Mouse (Mus musculus) cerebellum, postnatal 36 days (tissue): Measurements from ENCODE around the gene Apol9b.
"Not testable (repeated sequence)": the region's sequence is repeated elsewhere in the genome, so short reads cannot be mapped to it uniquely, and the experiment has no call there.

Experiments
- DNase-seq, 2 experiments: peaks; one replicate each; pipeline ENCODE4 v3.0.0; 2021 to 2022; ENCODE audit warnings: mixed read lengths in 2 of 2

Apol9b gene

GRCm38 (mm10) chr15:77728739-77729138 lies at the start of gene Apol9b:
Gene Apol9b, plus strand, starts transcription at chr15:77729039.
- not testable (repeated sequence) for DNase-seq

GRCm38 (mm10) chr15:77683944-77684343 lies 44.9 kb upstream of the Apol9b start:
- DNase-seq, result peak; percentile 22 to 23

GRCm38 (mm10) chr15:77691532-77692311 lies 37.1 kb upstream of the Apol9b start:
- not testable (repeated sequence) for DNase-seq

GRCm38 (mm10) chr15:77694687-77695295 lies 34.0 kb upstream of the Apol9b start:
- peak in 1 of 2 experiments; percentile 1 for DNase-seq

- DNase-seq, result not testable (repeated sequence)
Measured at GRCm38 (mm10) chr15:77698656-77699055, 30.2 kb upstream of the Apol9b start, which contains the start of gene Apol7e. Gene Apol7e, plus strand, starts transcription at chr15:77698857.

- not testable (repeated sequence) for DNase-seq
Measured at GRCm38 (mm10) chr15:77705306-77705705, 23.5 kb upstream of the Apol9b start.

GRCm38 (mm10) chr15:77708936-77709335 lies 19.9 kb upstream of the Apol9b start:
- not testable (repeated sequence) for DNase-seq

GRCm38 (mm10) chr15:77718240-77718639 lies 10.6 kb upstream of the Apol9b start:
- DNase-seq, result not testable (repeated sequence)

- not testable (repeated sequence) for DNase-seq
Measured at GRCm38 (mm10) chr15:77721509-77721908, 7.3 kb upstream of the Apol9b start.

GRCm38 (mm10) chr15:77724208-77724911 lies 4.5 kb upstream of the Apol9b start:
- DNase-seq, result not testable (repeated sequence)

GRCm38 (mm10) chr15:77725393-77726020 lies 3.3 kb upstream of the Apol9b start:
- DNase-seq, result not testable (repeated sequence)

- DNase-seq, result peak; percentile 11 to 16
Measured at GRCm38 (mm10) chr15:77727139-77727538, 1.7 kb upstream of the Apol9b start.

GRCm38 (mm10) chr15:77727745-77728144 lies 1.1 kb upstream of the Apol9b start:
- DNase-seq, result not testable (repeated sequence)

- no peak for DNase-seq
Measured at GRCm38 (mm10) chr15:77731605-77732004, 2.8 kb downstream of the Apol9b start.

GRCm38 (mm10) chr15:77732851-77733250 lies 4.0 kb downstream of the Apol9b start:
- DNase-seq, result not testable (repeated sequence)

- peak; percentile 18 to 44 for DNase-seq
Measured at GRCm38 (mm10) chr15:77733380-77733779, 4.5 kb downstream of the Apol9b start.

- DNase-seq, result not testable (repeated sequence)
Measured at GRCm38 (mm10) chr15:77733903-77734302, 5.1 kb downstream of the Apol9b start.

GRCm38 (mm10) chr15:77740511-77741297 lies 11.9 kb downstream of the Apol9b start:
- DNase-seq, result no peak

- DNase-seq, result not testable (repeated sequence)
Measured at GRCm38 (mm10) chr15:77741556-77741955, 12.7 kb downstream of the Apol9b start.

- DNase-seq, result no peak
Measured at GRCm38 (mm10) chr15:77744632-77745031, 15.8 kb downstream of the Apol9b start.

- no peak for DNase-seq
Measured at GRCm38 (mm10) chr15:77745081-77745480, 16.2 kb downstream of the Apol9b start.

- DNase-seq, result no peak
Measured at GRCm38 (mm10) chr15:77746326-77746725, 17.5 kb downstream of the Apol9b start.
